ENCODE assay signal across 29 mouse cellular contexts in the genomic region with DNA sequence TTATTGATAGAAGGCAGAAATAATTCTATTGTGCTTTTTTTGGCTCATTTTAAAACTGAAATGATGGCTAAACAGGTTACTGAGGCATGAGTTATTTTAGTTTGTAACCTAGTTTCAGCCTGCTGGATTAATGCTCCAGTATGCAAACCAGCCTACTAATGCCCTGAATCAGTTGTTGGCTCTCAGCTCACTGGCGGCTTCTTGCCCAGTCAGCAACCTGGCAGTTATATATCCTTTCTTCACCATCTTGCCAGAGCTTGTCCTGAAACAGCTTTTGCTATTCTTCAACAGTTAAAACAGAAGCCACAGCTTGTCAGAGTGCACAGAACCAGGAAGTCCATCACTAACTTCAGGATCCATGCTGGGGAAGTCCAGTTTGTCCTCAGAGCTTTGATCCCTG. TPM values are rescaled to one million over a fixed set of nuclear protein-coding genes. Genes with fewer than 3 reads are reported as not detected.
DNase-seq lines count a peak whose midpoint lies in the region; ATAC-seq and TF ChIP-seq lines count a peak whose summit lies in the region.
"Had no signal": no experiment of that assay in that cellular context is flagged by ENCODE, and none has a peak within 500 bp of the region (broad histone marks: within the 10 kb centered on the region; RNA-seq: fewer than 3 reads in every experiment).

No protein-coding gene starts in this region.

- peak; percentile 40 to 63 for DNase-seq in cerebellum, postnatal 10 days
- DNase-seq in layer of hippocampus, postnatal 10 days (ENCODE audit: low spot score in 2 of 2): peak; percentile 12 to 43
- DNase-seq in layer of hippocampus, adult 2 months (ENCODE audit: low spot score in 2 of 2): no peak
- DNase-seq in brain, adult 2 months (ENCODE audit: low read depth, low spot score): peak; percentile 19
- DNase-seq in fat pad, adult 2 months (ENCODE audit: extremely low read depth, low read depth, low spot score): peak; percentile 37
- no peak for DNase-seq in gastrocnemius, postnatal 36 days
- DNase-seq: adrenal gland, postnatal 25 days; gastrocnemius, postnatal 10 days; heart, adult 11 months; heart, postnatal 4 days; kidney, adult 8-10 months; kidney, postnatal 4 days; left cerebral cortex, postnatal 4 days; liver, postnatal 0 days; lung, postnatal 36 days; spleen, adult 18-20 months; thymus, postnatal 14 days had no signal

- intact Hi-C loops in gastrocnemius, postnatal 36 days (cut with DNase I): no loop called here

- no peak for TF ChIP-seq CTCF in layer of hippocampus, adult 2 months (conservative IDR thresholded peaks at IDR 0.05)

- no peak overlapping the region for H3K27ac ChIP-seq in layer of hippocampus, adult 2 months
- H3K27ac ChIP-seq: embryonic facial prominence, embryonic 13.5 days; hindbrain, embryonic 13.5 days; kidney, postnatal 0 days; liver, embryonic 12.5 days; neural tube, embryonic 13.5 days had no signal

- no peak for ATAC-seq in cerebellum, adult (ENCODE audit: insufficient number of reproducible peaks, low FRiP score, low TSS enrichment)
- ATAC-seq: CD4-positive, CD25-positive, alpha-beta regulatory T cell, adult 4 months; intestine, embryonic 16.5 days; liver, embryonic 12.5 days; liver, postnatal 0 days had no signal

- no peak overlapping the region for H3K4me3 ChIP-seq in layer of hippocampus, adult 2 months
- H3K4me3 ChIP-seq: embryonic facial prominence, embryonic 13.5 days; hindbrain, embryonic 13.5 days; liver, embryonic 12.5 days; neural tube, embryonic 13.5 days had no signal

RNA-seq across cellular contexts. Expression of a gene that starts 9.2 kb away (rescaled TPM):
- not detected for total RNA-seq in layer of hippocampus, postnatal 10 days (2021)
- total RNA-seq in layer of hippocampus, adult 2 months (2021): not detected
- total RNA-seq in gastrocnemius, postnatal 36 days (2021): not detected
- total RNA-seq: adrenal gland, adult 18-20 months; adrenal gland, postnatal 25 days; common myeloid progenitor, adult 5-6 weeks; gastrocnemius, postnatal 10 days; heart, postnatal 4 days; layer of hippocampus, postnatal 36 days; left cerebral cortex, postnatal 4 days; megakaryocyte, adult 5-6 weeks had no signal

RNA-seq across cellular contexts. Expression of a gene that starts 17.2 kb away (rescaled TPM):
- not detected for total RNA-seq in layer of hippocampus, postnatal 10 days (2021)
- total RNA-seq in layer of hippocampus, adult 2 months (2021): not detected
- total RNA-seq in gastrocnemius, postnatal 36 days (2021): not detected
- total RNA-seq: adrenal gland, adult 18-20 months; adrenal gland, postnatal 25 days; common myeloid progenitor, adult 5-6 weeks; gastrocnemius, postnatal 10 days; heart, postnatal 4 days; layer of hippocampus, postnatal 36 days; left cerebral cortex, postnatal 4 days; megakaryocyte, adult 5-6 weeks had no signal

RNA-seq across cellular contexts. Expression of a gene that starts 36.5 kb away (rescaled TPM):
- total RNA-seq in layer of hippocampus, postnatal 10 days (2021): not detected
- total RNA-seq in layer of hippocampus, adult 2 months (2021): not detected
- total RNA-seq in gastrocnemius, postnatal 36 days (2021): not detected
- total RNA-seq: adrenal gland, adult 18-20 months; adrenal gland, postnatal 25 days; common myeloid progenitor, adult 5-6 weeks; gastrocnemius, postnatal 10 days; heart, postnatal 4 days; layer of hippocampus, postnatal 36 days; left cerebral cortex, postnatal 4 days; megakaryocyte, adult 5-6 weeks had no signal

RNA-seq across cellular contexts. Expression of a gene that starts 45.5 kb away (rescaled TPM):
- not detected for total RNA-seq in layer of hippocampus, postnatal 10 days (2021)
- not detected for total RNA-seq in layer of hippocampus, adult 2 months (2021)
- total RNA-seq in gastrocnemius, postnatal 36 days (2021): not detected
- total RNA-seq: adrenal gland, adult 18-20 months; adrenal gland, postnatal 25 days; common myeloid progenitor, adult 5-6 weeks; gastrocnemius, postnatal 10 days; heart, postnatal 4 days; layer of hippocampus, postnatal 36 days; left cerebral cortex, postnatal 4 days; megakaryocyte, adult 5-6 weeks had no signal

Comparison
In these comparisons a context has a peak if more than half of its experiments do, and no peak if none do; other contexts are left out.
1. DNase-seq: peak in cerebellum, postnatal 10 days (2 of 2), layer of hippocampus, postnatal 10 days (2 of 2), brain, adult 2 months (single experiment) and fat pad, adult 2 months (single experiment); none in layer of hippocampus, adult 2 months (0 of 2) and gastrocnemius, postnatal 36 days (0 of 2).